Mouse (Mus musculus): ENCODE measurements around the gene Fcer1g. TPM values are rescaled to one million over a fixed set of nuclear protein-coding genes. Genes with fewer than 3 reads are reported as not detected.
"Not testable (repeated sequence)": the region's sequence is repeated elsewhere in the genome, so short reads cannot be mapped to it uniquely, and the experiment has no call there.

Gene Fcer1g
- polyA plus RNA-seq, 1 experiment: 56.2 TPM

GRCm38 (mm10) chr1:171248386-171249226 lies 14.4 kb upstream of the Fcer1g start:
- no peak for DNase-seq (ENCODE audit: low read depth, low spot score)
- 56% methylated on average over 3 of the region's 3 CpGs for whole genome bisulfite sequencing

DNA sequence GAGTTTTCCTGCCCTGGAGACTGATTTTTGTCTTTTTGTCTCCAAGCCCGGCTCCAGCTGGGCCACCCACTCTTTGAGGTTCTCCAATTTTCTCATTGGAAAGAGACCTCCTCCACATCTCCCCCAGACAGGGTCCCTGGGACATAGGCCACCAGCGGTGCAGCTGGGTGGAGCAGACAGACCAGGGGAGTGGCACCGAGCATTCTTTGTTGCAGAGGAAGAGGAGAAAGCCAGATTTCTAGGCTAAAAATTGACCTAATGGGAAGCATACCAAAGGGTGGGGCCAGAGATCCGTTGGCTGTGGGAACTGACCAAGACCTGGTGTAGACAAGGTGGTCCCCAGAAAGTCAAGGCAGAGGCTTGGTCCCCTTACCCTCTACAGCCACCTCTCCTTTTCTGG lies 13.8 kb upstream of the Fcer1g start:
- DNase-seq (ENCODE audit: low read depth, low spot score): no peak
- 20% methylated on average over 4 of the region's 4 CpGs for WGBS

GRCm38 (mm10) chr1:171247453-171247841 lies 13.3 kb upstream of the Fcer1g start:
- no peak for DNase-seq (ENCODE audit: low read depth, low spot score)
- WGBS: 5% methylated on average over 13 of the region's 13 CpGs

GRCm38 (mm10) chr1:171246709-171247452 lies 12.7 kb upstream of the Fcer1g start:
- DNase-seq (ENCODE audit: low read depth, low spot score): peak; percentile 97
- WGBS: 0% methylated on average over 41 of the region's 41 CpGs

- WGBS: 82% methylated on average over 8 of the region's 8 CpGs
- no peak for DNase-seq (ENCODE audit: low read depth, low spot score)
These were observed 11.2 kb upstream of the Fcer1g start for GRCm38 (mm10) chr1:171245353-171245752.

DNA sequence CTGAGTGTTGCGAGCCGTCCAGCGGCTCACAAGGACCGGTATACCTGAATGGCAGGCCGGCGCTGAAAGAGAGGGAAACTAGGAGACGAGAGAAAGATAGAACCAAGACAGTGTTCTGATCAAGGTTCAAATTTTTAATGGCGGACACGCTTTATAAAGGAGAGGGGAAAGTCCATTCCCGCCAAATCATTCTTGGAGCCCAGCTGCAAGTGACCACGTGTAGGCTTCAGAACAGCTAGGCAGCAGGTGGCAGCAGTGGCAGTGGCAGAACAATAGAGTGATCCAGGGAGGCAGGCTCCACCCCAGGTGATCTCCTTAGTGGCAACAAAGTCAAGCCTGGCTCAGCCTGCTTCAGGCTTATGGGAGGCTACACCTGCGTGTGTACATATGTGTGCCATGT lies 7.8 kb upstream of the Fcer1g start:
- WGBS: 56% methylated on average over 12 of the region's 12 CpGs
- DNase-seq (ENCODE audit: low read depth, low spot score): not testable (repeated sequence)

- no peak for DNase-seq (ENCODE audit: low read depth, low spot score)
These were observed 6.7 kb upstream of the Fcer1g start for GRCm38 (mm10) chr1:171240911-171241310.

DNA sequence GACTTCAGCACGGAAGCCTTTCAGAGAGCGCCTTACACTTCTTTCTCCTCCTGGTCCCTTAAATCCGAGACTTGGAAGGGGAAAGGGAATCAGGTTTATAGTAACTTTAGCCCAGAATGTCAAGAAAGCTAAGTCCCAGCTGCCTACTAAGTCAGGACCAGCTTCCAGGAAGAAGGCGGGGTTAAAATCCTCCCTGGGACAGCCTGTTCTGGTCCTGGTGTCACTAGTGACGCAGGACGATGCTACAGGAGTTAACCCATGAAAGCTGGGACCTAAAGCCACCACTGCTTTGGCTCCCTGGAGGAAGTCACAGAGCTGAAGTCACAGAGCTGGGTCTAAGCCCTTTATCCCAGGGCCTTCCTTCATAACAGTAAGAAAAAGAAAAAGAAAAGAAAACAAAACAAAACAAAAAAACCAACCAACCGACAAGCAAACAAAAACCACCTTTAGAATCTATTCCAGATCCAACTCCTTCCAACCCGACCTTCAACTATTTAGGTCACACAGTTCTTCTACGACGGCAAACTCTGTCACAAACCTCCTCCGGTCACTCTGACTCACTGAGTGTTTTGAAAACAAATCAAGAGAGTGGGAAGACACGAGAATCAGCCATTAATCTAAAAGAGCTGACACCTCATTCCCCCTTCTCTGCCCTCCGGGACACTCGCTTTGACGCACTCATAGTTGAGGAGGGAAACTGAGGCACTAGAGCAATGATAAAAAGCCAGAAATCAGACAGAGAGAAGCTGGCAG lies 6.0 kb upstream of the Fcer1g start:
- no peak for DNase-seq (ENCODE audit: low read depth, low spot score)
- 66% methylated on average over 15 of the region's 15 CpGs for WGBS

More at GRCm38 (mm10) chr1:171240911-171241310, 6.7 kb upstream of the Fcer1g start:
- WGBS: 91% methylated on average over 10 of the region's 10 CpGs

DNA sequence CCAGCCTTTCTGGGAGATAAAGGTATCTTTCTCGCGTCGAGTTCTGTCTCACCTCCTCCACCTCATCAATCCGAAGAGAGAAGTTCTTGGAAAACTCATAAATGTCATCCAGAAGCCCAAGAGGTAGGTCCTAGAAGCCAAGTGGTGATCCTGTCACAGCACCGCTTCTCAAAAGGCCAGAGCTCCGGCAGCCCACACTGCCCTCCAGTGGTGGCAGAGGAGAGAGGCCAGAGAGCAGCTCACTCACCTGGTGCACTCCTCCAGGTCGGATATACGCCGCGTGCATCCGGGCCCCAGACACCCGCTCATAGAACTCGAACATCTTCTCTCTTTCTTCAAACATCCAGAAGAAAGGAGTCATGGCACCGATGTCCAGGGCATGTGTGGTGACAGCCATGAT lies 4.3 kb upstream of the Fcer1g start:
- 63% methylated on average over 14 of the region's 14 CpGs for WGBS
- DNase-seq (ENCODE audit: low read depth, low spot score): no peak

- WGBS: 75% methylated on average over 6 of the region's 6 CpGs
- no peak for DNase-seq (ENCODE audit: low read depth, low spot score)
These were observed 3.3 kb upstream of the Fcer1g start for GRCm38 (mm10) chr1:171237438-171237837.

DNA sequence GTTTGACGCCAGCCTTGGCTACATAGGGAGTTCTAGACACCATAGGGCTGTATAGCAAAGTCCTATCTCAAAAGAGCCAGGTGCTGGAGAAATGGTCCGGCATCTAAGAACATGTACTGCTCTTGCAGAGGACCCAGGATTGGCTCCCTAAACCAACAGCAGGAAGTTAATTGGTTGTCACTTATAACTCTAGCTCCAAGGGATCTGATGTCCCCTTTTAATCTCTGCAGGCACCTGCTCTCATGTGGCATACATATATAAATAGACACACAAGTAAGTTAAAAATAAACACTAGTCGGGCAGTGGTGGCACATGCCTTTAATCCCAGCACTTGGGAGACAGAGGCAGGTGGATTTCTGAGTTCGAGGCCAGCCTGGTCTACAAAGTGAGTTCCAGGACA lies 1.6 kb upstream of the Fcer1g start:
- no peak for DNase-seq (ENCODE audit: low read depth, low spot score)
- 74% methylated on average over 4 of the region's 4 CpGs for WGBS

DNA sequence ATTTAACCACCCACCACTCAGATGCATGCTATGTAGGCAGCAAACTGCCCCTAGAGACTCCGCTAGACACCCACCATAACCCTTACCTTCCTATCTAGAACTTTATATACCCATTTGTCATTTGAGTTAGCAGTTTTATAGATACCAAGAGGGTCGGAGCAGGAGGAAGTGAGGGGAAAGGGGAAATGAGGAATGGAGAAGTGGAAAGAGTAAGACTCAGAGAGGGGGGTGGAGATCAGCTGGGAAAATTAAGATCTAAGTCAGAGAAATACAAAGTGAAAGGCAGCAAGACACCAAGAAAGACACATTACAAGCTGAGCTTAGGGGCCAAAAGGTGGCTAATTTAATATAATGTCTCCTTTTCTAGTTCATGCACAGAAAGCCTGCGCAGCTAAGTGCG lies 373 bp upstream of the Fcer1g start:
- 75% methylated on average over 4 of the region's 4 CpGs for WGBS
- DNase-seq (ENCODE audit: low read depth, low spot score): no peak

GRCm38 (mm10) chr1:171232800-171233730 lies 1.1 kb downstream of the Fcer1g start:
- no peak for DNase-seq (ENCODE audit: low read depth, low spot score)
- 75% methylated on average over 12 of the region's 12 CpGs for WGBS

DNA sequence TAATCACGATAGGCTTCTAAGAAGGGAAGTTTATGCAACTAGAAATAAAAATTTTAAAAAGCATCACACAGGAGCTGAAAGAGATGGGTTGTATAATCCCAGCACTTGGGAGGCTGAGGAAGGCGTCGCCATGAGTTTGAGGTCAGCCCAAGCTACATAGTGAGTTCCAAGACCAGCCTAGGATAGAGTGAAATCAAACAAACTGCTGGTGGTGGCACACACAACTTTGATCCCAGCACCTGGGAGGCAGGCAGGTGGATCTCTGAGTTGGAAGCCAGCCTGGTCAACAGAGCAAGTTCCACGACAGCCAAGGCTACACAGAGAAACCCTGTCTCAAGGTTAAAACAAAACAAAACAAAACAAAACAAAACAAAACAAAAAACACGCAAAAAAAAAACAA lies 1.8 kb downstream of the Fcer1g start:
- no peak for DNase-seq (ENCODE audit: low read depth, low spot score)
- 66% methylated on average over 5 of the region's 5 CpGs for WGBS

DNA sequence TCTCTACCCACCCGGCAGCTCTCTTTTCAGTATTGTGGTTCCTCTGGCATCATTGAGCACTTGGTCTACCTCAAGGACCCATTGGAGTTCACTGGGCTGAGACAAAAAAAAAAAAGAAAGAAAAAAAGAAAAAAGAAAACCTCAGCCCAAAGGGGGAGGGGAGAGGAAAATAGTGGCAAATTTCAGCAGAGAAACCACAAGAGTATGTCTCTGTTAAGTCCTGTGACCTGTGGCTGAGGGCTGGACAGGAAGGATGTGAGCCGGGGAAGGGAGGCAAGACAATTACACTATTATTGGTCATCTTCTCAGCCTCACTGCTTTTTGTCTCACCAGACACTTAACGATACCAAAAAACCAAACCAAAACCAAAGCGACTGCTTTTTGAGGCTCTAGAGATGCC lies 2.3 kb downstream of the Fcer1g start:
- 74% methylated on average over 4 of the region's 4 CpGs for WGBS
- no peak for DNase-seq (ENCODE audit: low read depth, low spot score)

DNA sequence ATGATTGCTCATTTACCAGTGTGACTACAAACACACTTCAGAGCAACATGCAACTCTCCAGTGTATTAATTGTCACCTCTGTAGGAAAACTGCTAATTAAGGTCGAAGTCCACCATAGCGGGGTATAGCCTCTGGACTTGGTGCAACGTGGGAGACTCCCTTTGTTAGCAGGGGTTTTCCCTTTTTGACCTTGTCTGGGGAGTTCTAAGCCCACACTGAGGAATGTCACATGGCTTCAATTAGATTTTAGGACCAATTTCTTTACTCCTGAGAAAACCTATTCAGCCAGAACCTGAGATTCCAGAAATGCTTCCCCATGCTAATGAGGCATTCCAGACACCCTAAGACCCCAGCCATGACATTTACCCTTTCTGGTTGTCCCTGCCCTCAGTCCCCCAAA lies 4.0 kb downstream of the Fcer1g start:
- WGBS: 48% methylated on average over 3 of the region's 3 CpGs
- no peak for DNase-seq (ENCODE audit: low read depth, low spot score)

GRCm38 (mm10) chr1:171229750-171230149 lies 4.4 kb downstream of the Fcer1g start:
- 72% methylated on average over 6 of the region's 6 CpGs for WGBS

GRCm38 (mm10) chr1:171227879-171228278 lies 6.3 kb downstream of the Fcer1g start:
- no peak for DNase-seq (ENCODE audit: low read depth, low spot score)
- 91% methylated on average over 1 of the region's 1 CpGs for WGBS

More at GRCm38 (mm10) chr1:171229750-171230149, 4.4 kb downstream of the Fcer1g start:
- no peak for DNase-seq (ENCODE audit: low read depth, low spot score)

DNA sequence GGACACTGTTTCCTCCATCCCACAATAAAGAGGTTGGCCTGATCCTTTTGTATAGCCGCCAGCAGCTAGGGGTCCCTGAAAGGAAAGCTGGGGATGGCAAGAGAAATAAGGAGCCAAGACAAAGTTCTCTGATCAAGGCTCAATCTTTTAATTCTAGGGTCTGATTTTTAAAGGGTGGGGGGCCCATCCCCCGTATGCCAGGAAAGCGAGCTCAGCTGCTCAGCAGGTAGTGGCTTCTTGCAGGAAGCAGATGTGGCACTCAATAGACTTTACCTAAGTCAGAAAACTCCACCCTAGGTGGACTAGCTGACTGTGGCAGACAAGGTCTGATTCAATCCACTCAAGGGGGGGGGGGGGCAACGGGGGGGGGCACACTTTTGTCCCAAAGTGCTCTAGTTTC lies 7.4 kb downstream of the Fcer1g start:
- 67% methylated on average over 4 of the region's 4 CpGs for WGBS
- DNase-seq (ENCODE audit: low read depth, low spot score): no peak

Data from large intestine, adult 2 months (tissue).